Mouse (Mus musculus) neural tube, embryonic 13.5 days (tissue): ENCODE results near the gene H2-Eb1. TPM values are rescaled to one million over a fixed set of nuclear protein-coding genes. Genes with fewer than 3 reads are reported as not detected.
"Not testable (repeated sequence)": the region's sequence is repeated elsewhere in the genome, so short reads cannot be mapped to it uniquely, and the experiment has no call there.

ENCODE experiments used
- ATAC-seq: fragments of 200-750 bp; cut with Nextera tagmentation; 2 replicates; pipeline ENCODE4 v1.8.0; 2017; ENCODE audit warnings: low read depth, mild to moderate bottlenecking, moderate TSS enrichment, moderate library complexity
- H3K27ac ChIP-seq: fragments of 300-500 bp; sonication (generic); replicated peaks from 2 replicates; pipeline ENCODE4 v1.5.1; 2015; ENCODE audit warnings: moderate library complexity, mild to moderate bottlenecking, inconsistent platforms
- H3K27me3 ChIP-seq: fragments of 300-500 bp; sonication (generic); 2 replicates; pipeline ENCODE4 v1.6.1; 2015; ENCODE audit warnings: mild to moderate bottlenecking, inconsistent platforms
- H3K36me3 ChIP-seq: fragments of 300-500 bp; sonication (generic); 2 replicates; pipeline ENCODE4 v1.6.1; 2015; ENCODE audit warnings: mild to moderate bottlenecking, inconsistent platforms
- H3K4me1 ChIP-seq: fragments of 300-500 bp; sonication (generic); replicated peaks from 2 replicates; pipeline ENCODE4 v1.6.1; 2015; ENCODE audit warnings: inconsistent platforms
- H3K4me2 ChIP-seq: fragments of 300-500 bp; sonication (generic); 2 replicates; pipeline ENCODE4 v1.6.1; 2015; ENCODE audit warnings: inconsistent platforms, mild to moderate bottlenecking, moderate library complexity
- H3K4me3 ChIP-seq: fragments of 300-500 bp; sonication (generic); 2 replicates; pipeline ENCODE4 v1.5.1; 2015; ENCODE audit warnings: mild to moderate bottlenecking, inconsistent platforms
- H3K9ac ChIP-seq: fragments of 300-500 bp; sonication (generic); 2 replicates; pipeline ENCODE4 v1.6.1; 2015; ENCODE audit warnings: moderate library complexity, mild to moderate bottlenecking, inconsistent platforms
- H3K9me3 ChIP-seq: fragments of 300-500 bp; sonication (generic); 2 replicates; pipeline ENCODE4 v1.6.1; 2016; ENCODE audit warnings: inconsistent platforms
- WGBS: fragments of 180-500 bp; shearing (Covaris S2); methylation state at CpG from one replicate; pipeline ENCODE4 v1.1.7; 2015; 5-methylcytosine and 5-hydroxymethylcytosine counted together
- polyA plus RNA-seq: library from polyadenylated mRNA; unstranded; fragments of >200 nt; fragmentation: Nextera tagmentation; extraction: Ambion mirVana; gene quantifications from 2 replicates; pipeline ENCODE4 v1.2.1, GENCODE M21; 2015

Gene H2-Eb1
- polyA plus RNA-seq, 1 experiment from 2014 or later = 2.9 TPM

- no peak for ATAC-seq
- 0 out of 2 replicates have a peak, but pooled peaks cover 5% of the 10 kb centered on the region for H3K27me3 ChIP-seq
These were observed 1.5 kb downstream of the H2-Eb1 start for GRCm38 (mm10) chr17:34307216-34307615.

GRCm38 (mm10) chr17:34308161-34308560 is 2.5 kb downstream of the H2-Eb1 start:
- WGBS = 79% methylated on average over 4 of the region's 4 CpGs
- ATAC-seq = no peak
- no peaks in the 10 kb centered on the region for H3K9me3 ChIP-seq
- H3K27ac ChIP-seq = no peak overlapping the region
- no peaks in the 10 kb centered on the region for H3K36me3 ChIP-seq
- H3K4me1 ChIP-seq = peaks cover 4% of the 10 kb centered on the region; the same call in 1 of the 2 replicates
- no peak overlapping the region for H3K9ac ChIP-seq
- no peak overlapping the region for H3K4me3 ChIP-seq
- H3K4me2 ChIP-seq = no peak overlapping the region
- 0 out of 2 replicates have a peak, but pooled peaks cover 5% of the 10 kb centered on the region for H3K27me3 ChIP-seq

More at GRCm38 (mm10) chr17:34307216-34307615, 1.5 kb downstream of the H2-Eb1 start:
- H3K36me3 ChIP-seq = no peaks in the 10 kb centered on the region
- H3K4me1 ChIP-seq = peaks cover 4% of the 10 kb centered on the region; the same call in 1 of the 2 replicates
- H3K27ac ChIP-seq = no peak overlapping the region
- no peak overlapping the region for H3K4me3 ChIP-seq
- H3K9ac ChIP-seq = no peak overlapping the region
- H3K4me2 ChIP-seq = no peak overlapping the region
- no peaks in the 10 kb centered on the region for H3K9me3 ChIP-seq

GRCm38 (mm10) chr17:34309225-34309624 is 3.6 kb downstream of the H2-Eb1 start:
- Histone ChIP-seq H3K9ac (peak overlapping the region; percentile 72), H3K4me2 (peak overlapping the region; percentile 78), H3K27me3 (0 out of 2 replicates have a peak, but pooled peaks cover 5% of the 10 kb centered on the region), H3K4me3 (peak overlapping the region; percentile 53), H3K4me1 (peaks cover 4% of the 10 kb centered on the region; the same call in 1 of the 2 replicates), H3K27ac (peak overlapping the region; percentile 49; the same call in 1 of the 2 replicates), H3K9me3 (no peaks in the 10 kb centered on the region), H3K36me3 (no peaks in the 10 kb centered on the region)
- 36% methylated on average over 10 of the region's 10 CpGs for WGBS
- no peak for ATAC-seq

GRCm38 (mm10) chr17:34309683-34310385 is 4.2 kb downstream of the H2-Eb1 start:
- WGBS = 26% methylated on average over 38 of the region's 38 CpGs
- Histone ChIP-seq H3K9me3 (no peaks in the 10 kb centered on the region), H3K27me3 (0 out of 2 replicates have a peak, but pooled peaks cover 5% of the 10 kb centered on the region), H3K4me3 (peak overlapping the region; percentile 53), H3K36me3 (no peaks in the 10 kb centered on the region), H3K9ac (peak overlapping the region; percentile 72), H3K27ac (peak overlapping the region; percentile 49), H3K4me1 (peaks cover 4% of the 10 kb centered on the region; the same call in 1 of the 2 replicates), H3K4me2 (peak overlapping the region; percentile 78)
- peak; percentile 91 for ATAC-seq

- 88% methylated on average over 3 of the region's 3 CpGs for WGBS
- not testable (repeated sequence) for ATAC-seq
These were observed 4.9 kb downstream of the H2-Eb1 start for GRCm38 (mm10) chr17:34310526-34310925.

GRCm38 (mm10) chr17:34312185-34312584 is 6.5 kb downstream of the H2-Eb1 start:
- Histone ChIP-seq H3K27me3 (0 out of 2 replicates have a peak, but pooled peaks cover 5% of the 10 kb centered on the region), H3K9me3 (no peaks in the 10 kb centered on the region), H3K27ac (no peak overlapping the region), H3K9ac (no peak overlapping the region), H3K36me3 (no peaks in the 10 kb centered on the region), H3K4me2 (no peak overlapping the region), H3K4me1 (peaks cover 4% of the 10 kb centered on the region; the same call in 1 of the 2 replicates), H3K4me3 (no peak overlapping the region)
- ATAC-seq = no peak
- 81% methylated on average over 1 of the region's 1 CpGs for WGBS

More at GRCm38 (mm10) chr17:34310526-34310925, 4.9 kb downstream of the H2-Eb1 start:
- H3K9ac ChIP-seq, H3K9me3 ChIP-seq, H3K27me3 ChIP-seq, H3K4me2 ChIP-seq, H3K4me3 ChIP-seq, H3K36me3 ChIP-seq, H3K27ac ChIP-seq, H3K4me1 ChIP-seq: not testable (repeated sequence)

- Histone ChIP-seq H3K4me1 (peaks cover 4% of the 10 kb centered on the region; the same call in 1 of the 2 replicates), H3K9ac (no peak overlapping the region), H3K9me3 (no peaks in the 10 kb centered on the region), H3K27me3 (no peaks in the 10 kb centered on the region), H3K27ac (no peak overlapping the region), H3K4me2 (no peak overlapping the region), H3K36me3 (no peaks in the 10 kb centered on the region), H3K4me3 (no peak overlapping the region)
- ATAC-seq = no peak; the same call in 1 of the 2 replicates
- 40% methylated on average over 3 of the region's 3 CpGs for WGBS
These were observed 7.7 kb downstream of the H2-Eb1 start for GRCm38 (mm10) chr17:34313393-34313792.

- H3K4me2 ChIP-seq = no peak overlapping the region
- H3K4me1 ChIP-seq = peaks cover under 1% of the 10 kb centered on the region; the same call in 1 of the 2 replicates
- no peaks in the 10 kb centered on the region for H3K27me3 ChIP-seq
- H3K27ac ChIP-seq = no peak overlapping the region
- no peaks in the 10 kb centered on the region for H3K9me3 ChIP-seq
- no peak for ATAC-seq
- 70% methylated on average over 9 of the region's 9 CpGs for WGBS
- H3K4me3 ChIP-seq = no peak overlapping the region
- H3K9ac ChIP-seq = no peak overlapping the region
- H3K36me3 ChIP-seq = no peaks in the 10 kb centered on the region
These were observed 8.6 kb downstream of the H2-Eb1 start for GRCm38 (mm10) chr17:34314286-34314685.

GRCm38 (mm10) chr17:34315512-34315911 is 9.8 kb downstream of the H2-Eb1 start:
- no peak for ATAC-seq
- no peaks in the 10 kb centered on the region for H3K9me3 ChIP-seq
- no peak overlapping the region for H3K9ac ChIP-seq
- no peaks in the 10 kb centered on the region for H3K4me1 ChIP-seq
- no peak overlapping the region for H3K4me3 ChIP-seq
- H3K27ac ChIP-seq = no peak overlapping the region
- 85% methylated on average over 1 of the region's 1 CpGs for WGBS
- H3K36me3 ChIP-seq = no peaks in the 10 kb centered on the region
- H3K4me2 ChIP-seq = no peak overlapping the region
- H3K27me3 ChIP-seq = no peaks in the 10 kb centered on the region

- ATAC-seq = no peak
- Histone ChIP-seq H3K9me3 (no peaks in the 10 kb centered on the region), H3K4me2 (no peak overlapping the region), H3K27me3 (no peaks in the 10 kb centered on the region), H3K27ac (no peak overlapping the region), H3K9ac (no peak overlapping the region), H3K36me3 (no peaks in the 10 kb centered on the region), H3K4me1 (no peaks in the 10 kb centered on the region), H3K4me3 (no peak overlapping the region)
- WGBS = 79% methylated on average over 2 of the region's 2 CpGs
These were observed 11.0 kb downstream of the H2-Eb1 start for GRCm38 (mm10) chr17:34316697-34317096.

- 32% methylated on average over 2 of the region's 2 CpGs for WGBS
- no peaks in the 10 kb centered on the region for H3K9me3 ChIP-seq
- H3K4me1 ChIP-seq = no peaks in the 10 kb centered on the region
- no peaks in the 10 kb centered on the region for H3K36me3 ChIP-seq
- ATAC-seq = no peak
- no peak overlapping the region for H3K9ac ChIP-seq
- no peak overlapping the region for H3K4me3 ChIP-seq
- H3K27me3 ChIP-seq = no peaks in the 10 kb centered on the region
- no peak overlapping the region for H3K27ac ChIP-seq
- H3K4me2 ChIP-seq = no peak overlapping the region
These were observed 11.6 kb downstream of the H2-Eb1 start for GRCm38 (mm10) chr17:34317275-34317674.

- Histone ChIP-seq H3K4me1 (no peaks in the 10 kb centered on the region), H3K9ac (no peak within 1 kb of the TSS), H3K9me3 (no peaks in the 10 kb centered on the region), H3K27ac (no peak within 1 kb of the TSS), H3K27me3 (no peaks in the 10 kb centered on the region), H3K4me3 (no peak within 1 kb of the TSS), H3K36me3 (no peaks in the 10 kb centered on the region), H3K4me2 (no peak within 1 kb of the TSS)
- WGBS = 47% methylated on average over 4 of the region's 4 CpGs
- ATAC-seq = no peak
These were observed 19.8 kb downstream of the H2-Eb1 start, which contains the start of gene H2-Eb2 for GRCm38 (mm10) chr17:34325436-34325835. Gene H2-Eb2, plus strand, starts transcription at chr17:34325665.
